Mouse (Mus musculus): ENCODE data around the gene Bcas3. TPM values are rescaled to one million over a fixed set of nuclear protein-coding genes. Genes with fewer than 3 reads are reported as not detected.
A peak's percentile ranks its signal among the peaks of the same experiment; 100 is the strongest.

Gene Bcas3
- polyA plus RNA-seq, 1 experiment, result 17.0 TPM

DNA sequence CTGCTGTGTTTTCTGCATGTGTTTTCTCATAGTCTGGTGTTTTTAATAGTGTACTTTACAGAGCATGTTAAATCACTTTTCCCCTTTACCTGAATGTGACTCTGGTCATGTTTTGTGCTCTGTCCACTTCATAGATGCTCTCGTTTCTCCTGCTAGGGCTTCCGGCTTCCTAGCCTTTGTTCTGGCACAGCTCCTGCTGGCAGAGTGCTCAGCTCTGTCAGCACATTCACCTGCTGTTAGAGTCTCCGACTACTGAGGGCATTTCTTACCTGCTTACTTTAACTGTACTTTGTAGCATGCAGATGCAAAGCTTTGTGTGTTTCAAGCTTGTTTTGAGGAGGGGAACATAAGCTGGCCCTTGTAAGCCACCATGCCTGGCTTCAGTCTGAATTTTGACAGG is 53.6 kb downstream of the Bcas3 start:
- TF ChIP-seq POLR2A (IDR thresholded peaks at IDR 0.05; ENCODE audit: low read depth, low read length), result no peak
- TF ChIP-seq CTCF (IDR thresholded peaks at IDR 0.05; ENCODE audit: borderline replicate concordance, insufficient read depth, low read length), result no peak
- no peak overlapping the region for H3K4me3 ChIP-seq (ENCODE audit: insufficient read depth, low read length)
- no peaks in the 10 kb centered on the region for H3K4me1 ChIP-seq (ENCODE audit: control insufficient read depth, insufficient read depth, low read length)
- no peak overlapping the region for H3K27ac ChIP-seq (ENCODE audit: insufficient read depth, low read length)

DNA sequence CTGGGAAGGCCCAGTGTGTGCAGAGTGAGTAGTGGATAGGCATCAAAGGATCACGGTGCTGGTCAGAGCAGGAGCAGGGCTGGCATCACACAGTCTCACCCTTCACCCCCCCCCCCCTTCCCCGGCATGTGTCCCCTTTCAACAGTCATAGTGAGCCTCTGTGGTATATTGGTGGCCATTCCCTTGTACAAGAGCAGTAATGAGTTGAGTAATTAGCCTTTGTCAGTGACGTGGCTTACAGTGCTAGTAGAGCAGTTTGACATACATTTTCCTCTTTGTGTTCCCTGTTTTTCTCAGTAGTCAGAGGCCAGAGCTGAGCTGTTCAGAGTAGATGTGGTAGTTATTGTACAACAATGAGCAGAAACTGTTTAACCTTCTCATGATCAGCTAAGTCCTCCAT is 54.7 kb downstream of the Bcas3 start:
- H3K4me3 ChIP-seq (ENCODE audit: insufficient read depth, low read length), result no peak overlapping the region
- TF ChIP-seq CTCF (IDR thresholded peaks at IDR 0.05; ENCODE audit: borderline replicate concordance, insufficient read depth, low read length) (no peak), POLR2A (IDR thresholded peaks at IDR 0.05; ENCODE audit: low read depth, low read length) (no peak)
- no peak overlapping the region for H3K27ac ChIP-seq (ENCODE audit: insufficient read depth, low read length)
- no peaks in the 10 kb centered on the region for H3K4me1 ChIP-seq (ENCODE audit: control insufficient read depth, insufficient read depth, low read length)

DNA sequence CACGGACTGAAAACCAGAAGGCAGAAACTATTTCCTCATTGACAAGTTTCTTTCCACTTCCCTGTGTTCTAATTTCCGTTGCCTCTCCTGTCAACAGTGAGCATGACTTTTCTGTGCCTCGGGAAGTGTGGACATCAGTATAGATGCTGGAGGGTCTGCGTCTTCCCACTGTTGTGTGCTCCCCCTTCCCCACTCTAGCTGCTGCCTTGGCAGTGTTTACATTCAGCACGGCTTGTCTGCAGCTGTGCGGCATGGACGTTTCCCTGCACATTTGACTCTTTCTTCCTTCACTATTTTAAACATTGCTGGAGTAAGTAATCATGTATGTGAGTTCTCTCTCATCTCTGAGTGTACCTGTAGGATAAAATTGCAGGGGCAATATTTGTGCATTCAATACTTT is 59.4 kb downstream of the Bcas3 start:
- no peak for TF ChIP-seq CTCF (IDR thresholded peaks at IDR 0.05; ENCODE audit: borderline replicate concordance, insufficient read depth, low read length)
- no peak for TF ChIP-seq POLR2A (IDR thresholded peaks at IDR 0.05; ENCODE audit: low read depth, low read length)
- no peak overlapping the region for H3K27ac ChIP-seq (ENCODE audit: insufficient read depth, low read length)
- H3K4me1 ChIP-seq (ENCODE audit: control insufficient read depth, insufficient read depth, low read length), result no peaks in the 10 kb centered on the region
- no peak overlapping the region for H3K4me3 ChIP-seq (ENCODE audit: insufficient read depth, low read length)

DNA sequence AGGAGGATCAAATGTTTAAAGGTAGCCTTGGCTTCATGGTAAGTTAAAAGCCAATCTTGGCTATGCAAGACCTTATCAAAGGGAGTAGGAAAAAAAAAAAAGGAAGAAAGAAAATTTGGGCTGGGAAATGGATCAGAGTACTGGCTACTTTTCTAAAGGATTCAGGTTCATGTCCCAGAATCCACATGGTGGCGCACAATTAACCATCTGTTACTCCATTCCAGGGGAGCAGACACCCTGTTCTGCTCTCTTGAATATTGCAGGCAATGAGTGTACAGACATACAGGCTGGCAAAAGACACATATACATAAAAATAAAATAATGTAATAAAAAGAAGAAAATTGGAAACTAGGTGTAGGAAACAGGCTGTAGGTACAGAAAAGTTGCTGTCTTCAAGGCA is 61.5 kb downstream of the Bcas3 start:
- H3K27ac ChIP-seq (ENCODE audit: insufficient read depth, low read length), result no peak overlapping the region
- no peak overlapping the region for H3K4me3 ChIP-seq (ENCODE audit: insufficient read depth, low read length)
- H3K4me1 ChIP-seq (ENCODE audit: control insufficient read depth, insufficient read depth, low read length), result no peaks in the 10 kb centered on the region
- TF ChIP-seq POLR2A (IDR thresholded peaks at IDR 0.05; ENCODE audit: low read depth, low read length), result no peak

DNA sequence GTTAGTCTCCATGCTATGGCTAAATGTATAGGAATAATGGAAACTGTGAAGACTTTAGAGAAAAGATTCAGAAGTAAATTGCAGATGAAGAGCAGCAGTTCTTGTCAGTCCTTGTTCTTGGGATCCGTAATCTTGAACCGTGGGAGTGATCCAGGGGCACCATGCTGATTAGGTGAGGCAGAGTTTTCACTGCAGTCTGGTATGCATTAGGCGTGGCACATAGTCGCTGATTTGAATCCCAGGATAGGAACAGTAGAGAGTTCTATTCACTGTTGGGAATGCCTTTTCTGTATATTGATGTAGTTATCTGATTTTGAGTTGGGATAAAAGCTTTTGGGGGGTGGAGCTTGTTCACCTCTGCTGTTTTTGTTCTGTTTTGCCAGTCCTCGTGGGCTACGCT is 74.4 kb downstream of the Bcas3 start:
- Histone ChIP-seq H3K4me1 (ENCODE audit: control insufficient read depth, insufficient read depth, low read length) (peaks cover 7% of the 10 kb centered on the region), H3K4me3 (ENCODE audit: insufficient read depth, low read length) (no peak overlapping the region), H3K27ac (ENCODE audit: insufficient read depth, low read length) (no peak overlapping the region)
- TF ChIP-seq CTCF (IDR thresholded peaks at IDR 0.05; ENCODE audit: borderline replicate concordance, insufficient read depth, low read length) (no peak), POLR2A (IDR thresholded peaks at IDR 0.05; ENCODE audit: low read depth, low read length) (no peak)

DNA sequence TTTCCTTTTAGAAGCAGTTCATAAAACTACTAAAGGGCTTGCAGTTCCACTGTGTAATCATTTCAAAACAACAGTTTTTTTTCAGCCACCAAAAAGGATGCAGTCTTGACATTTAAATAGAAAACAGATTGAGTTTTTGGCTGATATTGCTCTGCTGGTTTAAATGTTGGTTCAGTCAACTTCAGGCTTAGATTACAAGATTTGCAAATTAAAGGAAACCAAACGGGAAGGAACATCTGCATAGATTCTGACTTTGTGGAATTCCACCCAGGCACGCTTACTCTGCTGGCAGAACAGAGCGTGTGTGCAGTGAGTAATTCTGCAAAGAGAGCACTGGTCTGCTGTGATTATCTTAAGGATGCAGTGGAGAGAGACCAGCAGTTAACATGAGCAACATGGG is 75.3 kb downstream of the Bcas3 start:
- TF ChIP-seq CTCF (IDR thresholded peaks at IDR 0.05; ENCODE audit: borderline replicate concordance, insufficient read depth, low read length) (no peak), POLR2A (IDR thresholded peaks at IDR 0.05; ENCODE audit: low read depth, low read length) (no peak)
- Histone ChIP-seq H3K27ac (ENCODE audit: insufficient read depth, low read length) (0 out of 2 replicates have a peak overlapping the region, but pooled peaks have one; percentile 41), H3K4me3 (ENCODE audit: insufficient read depth, low read length) (no peak overlapping the region), H3K4me1 (ENCODE audit: control insufficient read depth, insufficient read depth, low read length) (peaks cover 7% of the 10 kb centered on the region)

DNA sequence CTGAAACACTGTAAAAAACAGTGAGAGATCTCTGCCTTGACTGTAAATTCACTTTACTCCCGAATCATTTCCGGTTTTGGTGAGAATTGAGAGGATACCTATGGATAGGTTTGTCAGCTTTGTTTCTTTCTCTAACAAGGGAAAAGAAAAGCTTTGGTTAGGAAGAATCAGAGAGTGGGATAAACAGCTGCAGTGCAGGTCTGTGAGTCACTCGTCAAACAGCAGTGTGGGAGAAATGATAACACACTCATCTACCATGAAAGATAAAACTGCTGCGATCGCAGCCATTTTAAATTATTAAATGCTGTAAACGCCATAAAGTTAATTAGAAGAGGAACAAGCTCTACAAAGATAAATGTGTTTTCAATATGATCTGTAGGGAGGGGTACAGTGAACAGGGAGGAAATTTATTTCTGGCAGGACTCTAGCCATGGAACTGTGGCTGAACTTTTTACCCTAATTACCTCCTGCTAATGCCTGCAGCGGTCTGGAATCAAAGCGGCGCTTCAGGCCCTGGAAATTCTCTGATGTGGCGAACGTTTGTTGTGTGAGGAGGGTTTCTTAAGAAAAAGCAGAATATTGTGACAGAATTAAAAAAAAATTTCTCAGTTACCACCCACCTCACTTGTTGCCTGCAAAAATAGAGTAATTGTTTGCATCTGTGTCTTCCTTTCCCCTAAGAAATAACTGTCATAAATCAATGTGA is 77.9 kb downstream of the Bcas3 start:
- H3K4me1 ChIP-seq (ENCODE audit: control insufficient read depth, insufficient read depth, low read length), result peaks cover 7% of the 10 kb centered on the region
- H3K27ac ChIP-seq (ENCODE audit: insufficient read depth, low read length), result no peak overlapping the region
- TF ChIP-seq CTCF (IDR thresholded peaks at IDR 0.05; ENCODE audit: borderline replicate concordance, insufficient read depth, low read length) (no peak), POLR2A (IDR thresholded peaks at IDR 0.05; ENCODE audit: low read depth, low read length) (no peak)
- no peak overlapping the region for H3K4me3 ChIP-seq (ENCODE audit: insufficient read depth, low read length)

DNA sequence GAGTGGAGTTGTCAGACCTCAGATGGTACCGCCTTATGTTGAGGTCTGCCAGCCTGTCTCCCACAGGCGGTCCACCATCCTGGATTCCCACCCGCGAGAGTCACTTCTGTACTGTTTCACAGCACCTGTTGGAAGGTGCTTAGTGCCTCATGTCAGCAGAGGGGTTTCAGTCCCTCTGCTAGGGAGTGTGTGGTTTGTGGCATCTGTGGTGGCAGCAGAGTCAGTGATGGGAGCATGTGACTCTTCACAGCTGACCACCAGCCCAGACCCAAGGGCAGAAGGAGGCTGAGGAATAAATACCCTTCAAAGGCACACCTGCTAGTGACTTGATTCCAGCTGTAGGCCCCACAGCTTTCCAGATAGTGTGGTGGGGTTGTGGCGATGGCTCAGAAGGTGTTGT is 94.4 kb downstream of the Bcas3 start:
- Histone ChIP-seq H3K4me3 (ENCODE audit: insufficient read depth, low read length) (no peak overlapping the region), H3K27ac (ENCODE audit: insufficient read depth, low read length) (no peak overlapping the region), H3K4me1 (ENCODE audit: control insufficient read depth, insufficient read depth, low read length) (no peaks in the 10 kb centered on the region)
- TF ChIP-seq POLR2A (IDR thresholded peaks at IDR 0.05; ENCODE audit: low read depth, low read length), result no peak
- no peak for TF ChIP-seq CTCF (IDR thresholded peaks at IDR 0.05; ENCODE audit: borderline replicate concordance, insufficient read depth, low read length)

DNA sequence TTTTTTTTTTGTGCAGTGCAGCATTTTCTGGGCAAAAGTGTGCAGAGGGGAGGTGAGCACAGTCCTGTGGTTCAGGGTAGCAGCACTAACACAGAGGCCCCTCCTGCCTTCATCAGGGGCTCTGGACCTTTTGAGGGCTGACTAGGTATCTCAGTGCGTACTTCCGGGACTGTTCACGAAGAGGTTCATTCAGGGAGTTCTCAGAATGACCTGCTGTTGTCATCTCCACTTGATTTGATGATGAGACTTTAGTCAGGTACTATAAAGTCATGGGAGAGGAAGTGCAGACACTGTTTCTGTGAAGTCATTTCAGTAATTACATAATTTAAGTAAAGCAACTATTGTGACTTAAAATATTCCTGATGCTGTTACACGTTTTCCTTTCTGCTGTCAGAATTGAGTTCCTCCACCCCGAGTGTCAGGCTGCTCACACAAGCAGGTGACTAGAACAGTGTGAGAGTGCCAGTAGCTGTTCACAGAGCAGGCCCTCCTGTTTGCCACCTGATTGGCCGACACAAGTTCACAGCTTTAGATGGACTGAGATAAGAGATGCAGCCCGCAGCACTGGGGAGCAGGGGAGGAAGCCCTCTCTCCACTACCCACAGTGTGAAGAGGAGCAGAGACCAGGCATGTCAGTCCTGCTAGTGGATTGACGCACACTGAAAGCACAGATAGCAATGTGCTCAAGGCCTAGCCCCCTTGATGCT is 100.8 kb downstream of the Bcas3 start:
- Histone ChIP-seq H3K4me3 (ENCODE audit: insufficient read depth, low read length) (no peak overlapping the region), H3K4me1 (ENCODE audit: control insufficient read depth, insufficient read depth, low read length) (no peaks in the 10 kb centered on the region), H3K27ac (ENCODE audit: insufficient read depth, low read length) (no peak overlapping the region)
- TF ChIP-seq CTCF (IDR thresholded peaks at IDR 0.05; ENCODE audit: borderline replicate concordance, insufficient read depth, low read length) (no peak), POLR2A (IDR thresholded peaks at IDR 0.05; ENCODE audit: low read depth, low read length) (no peak)

DNA sequence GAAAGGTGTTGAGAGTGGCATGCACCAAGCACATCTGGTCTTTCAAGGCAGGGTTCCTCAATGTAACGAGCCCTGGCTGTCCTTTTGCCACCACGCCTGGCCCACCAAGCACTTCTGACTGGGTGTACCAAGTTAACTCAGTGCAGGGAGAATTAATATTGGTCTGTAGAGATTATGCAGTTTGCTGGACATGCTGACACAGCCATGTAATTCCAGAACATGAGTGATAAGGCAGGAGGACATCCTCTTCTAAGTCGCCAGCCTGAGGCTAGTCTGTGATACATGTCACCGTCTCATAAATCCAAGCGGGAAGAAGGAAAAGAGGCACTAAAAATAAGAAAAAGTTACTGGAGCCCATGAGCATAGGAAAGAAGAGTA is 101.3 kb downstream of the Bcas3 start:
- H3K4me3 ChIP-seq (ENCODE audit: insufficient read depth, low read length), result no peak overlapping the region
- H3K4me1 ChIP-seq (ENCODE audit: control insufficient read depth, insufficient read depth, low read length), result no peaks in the 10 kb centered on the region
- H3K27ac ChIP-seq (ENCODE audit: insufficient read depth, low read length), result no peak overlapping the region
- TF ChIP-seq POLR2A (IDR thresholded peaks at IDR 0.05; ENCODE audit: low read depth, low read length) (no peak), CTCF (IDR thresholded peaks at IDR 0.05; ENCODE audit: borderline replicate concordance, insufficient read depth, low read length) (no peak)
